Mouse (Mus musculus) macrophage (primary cell): ENCODE results near the gene Nrn1. TPM values are rescaled to one million over a fixed set of nuclear protein-coding genes. Genes with fewer than 3 reads are reported as not detected.

Experiments
- H3K27ac ChIP-seq: fragments of 350-480 bp; formaldehyde crosslinking; 2 replicates; pipeline ENCODE4 v1.9.0; 2021
- H3K36me3 ChIP-seq: fragments of 350-480 bp; formaldehyde crosslinking; 2 replicates; pipeline ENCODE4 v1.9.0; 2021; ENCODE audit errors: inconsistent target
- H3K4me3 ChIP-seq: fragments of 350-480 bp; formaldehyde crosslinking; 2 replicates; pipeline ENCODE4 v1.9.0; 2021; ENCODE audit errors: inconsistent target
- H3K79me2 ChIP-seq: fragments of 350-480 bp; formaldehyde crosslinking; 2 replicates; pipeline ENCODE4 v1.9.0; 2021; ENCODE audit errors: inconsistent target
- WGBS: methylation state at CpG from one replicate; pipeline ENCODE4 v1.1.7; 2026; ENCODE audit warnings: inconsistent platforms; ENCODE audit not compliant: missing documents; 5-methylcytosine and 5-hydroxymethylcytosine counted together
- polyA plus RNA-seq: library from polyadenylated mRNA; stranded (reverse); fragments of 250-400 nt; gene quantifications from 3 replicates; pipeline ENCODE4 v1.2.4, GENCODE M21; 2018; ENCODE audit warnings: inconsistent platforms
- total RNA-seq, 78 experiments: library from RNA; depleted of rRNA; stranded (reverse); fragments of 250-400 nt; gene quantifications; 1 replicate in 9 of 78; 2 replicates in 24 of 78; 3 replicates in 43 of 78; 4 replicates in 2 of 78; pipeline ENCODE4 v1.2.4; 2018; ENCODE audit warnings: inconsistent platforms in 56 of 78

The Nrn1 gene
- total RNA-seq (2018; cell fraction: chromatin; rRNA removed), result under 1 TPM in 1 of 26 experiments, not detected in 25; 0.41 TPM
- total RNA-seq (2018; cell fraction: cytosol; rRNA removed), result under 1 TPM in 10 of 26 experiments, not detected in 16; 0.05 to 0.34 (median 0.17) TPM
- not detected for total RNA-seq (2018; cell fraction: nucleus; rRNA removed)
- polyA plus RNA-seq, result 0.15 TPM in 1 of 3 replicates, not detected in the others

- Histone ChIP-seq H3K4me3 (no peak within 1 kb of the TSS), H3K79me2 (no peaks in the 10 kb centered on the region), H3K36me3 (no peaks in the 10 kb centered on the region), H3K27ac (no peak within 1 kb of the TSS)
- WGBS, result 4% methylated on average over 38 of the region's 50 CpGs
Measured at GRCm38 (mm10) chr13:36734731-36735571, at the start of gene Nrn1. TSS of gene Nrn1 (minus strand) at chr13:36735131.

DNA sequence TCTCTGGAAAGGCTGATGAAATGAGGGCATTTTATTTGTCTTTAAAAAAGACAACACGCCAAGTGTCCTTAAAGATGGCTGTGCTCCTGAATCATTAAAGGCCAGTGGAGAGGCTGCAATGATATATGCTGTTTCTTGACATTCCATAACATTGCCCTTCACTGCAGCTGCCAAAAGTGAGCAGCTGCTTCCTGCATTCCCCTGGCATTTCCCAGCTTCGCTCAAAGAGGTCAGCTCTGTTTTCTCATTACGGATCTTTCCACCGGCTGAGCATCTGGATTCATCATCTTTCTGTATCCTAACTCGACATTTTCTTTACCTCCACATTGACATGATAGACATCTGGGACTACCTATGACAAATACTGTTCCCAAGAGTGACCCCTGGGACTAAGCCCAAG, 44.7 kb upstream of the Nrn1 start:
- WGBS, result 89% methylated on average over 5 of the region's 5 CpGs
- Histone ChIP-seq H3K27ac (no peak overlapping the region), H3K4me3 (no peak overlapping the region)

DNA sequence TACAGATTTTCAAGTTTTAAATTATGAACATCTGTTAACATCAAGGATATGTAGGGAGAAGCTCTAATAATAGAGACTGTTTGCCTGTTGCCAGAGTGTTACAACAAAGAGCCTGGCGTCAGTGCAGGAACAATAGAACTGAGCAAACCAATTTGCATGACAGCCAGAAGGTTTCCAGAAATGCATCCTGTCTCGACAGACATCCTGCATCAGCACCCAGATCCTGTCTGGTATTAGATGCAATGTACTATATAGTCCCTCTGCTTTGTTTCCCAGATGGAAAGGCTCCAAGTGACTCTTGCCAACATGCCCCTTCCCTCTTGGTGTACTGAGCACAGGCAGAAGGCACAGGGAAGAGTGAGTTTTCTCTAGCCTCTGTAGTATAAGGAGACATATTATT, 31.9 kb upstream of the Nrn1 start:
- H3K79me2 ChIP-seq, result no peaks in the 10 kb centered on the region
- H3K36me3 ChIP-seq, result no peaks in the 10 kb centered on the region
- WGBS, result 76% methylated on average over 2 of the region's 2 CpGs

More for the DNA sequence above, 44.7 kb upstream of the Nrn1 start:
- Histone ChIP-seq H3K36me3 (no peaks in the 10 kb centered on the region), H3K79me2 (no peaks in the 10 kb centered on the region)

GRCm38 (mm10) chr13:36751861-36752260, 16.9 kb upstream of the Nrn1 start:
- Histone ChIP-seq H3K27ac (no peak overlapping the region), H3K4me3 (no peak overlapping the region), H3K36me3 (no peaks in the 10 kb centered on the region), H3K79me2 (no peaks in the 10 kb centered on the region)
- 92% methylated on average over 3 of the region's 3 CpGs for WGBS

More for the DNA sequence above, 31.9 kb upstream of the Nrn1 start:
- H3K4me3 ChIP-seq, result no peak overlapping the region
- H3K27ac ChIP-seq, result no peak overlapping the region

DNA sequence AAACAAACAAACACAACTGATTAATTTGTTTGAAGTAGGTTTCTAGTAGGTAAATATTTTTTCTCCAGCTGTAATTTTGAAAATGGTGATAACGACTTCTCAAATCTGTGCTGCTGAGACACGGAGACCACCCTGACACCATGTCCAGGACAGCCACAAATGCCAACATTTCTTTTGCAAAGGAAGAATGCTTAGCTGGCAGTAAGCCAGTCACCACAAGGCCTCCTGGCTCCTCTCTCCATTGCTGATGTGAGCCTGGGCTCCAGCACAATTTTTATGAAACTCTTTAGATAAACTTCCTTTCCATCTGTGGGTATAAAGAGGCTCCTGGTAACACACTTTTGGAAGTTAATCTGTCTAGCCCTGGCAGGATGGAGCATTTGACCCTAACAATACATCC, 15.1 kb upstream of the Nrn1 start:
- no peak overlapping the region for H3K27ac ChIP-seq
- H3K36me3 ChIP-seq, result no peaks in the 10 kb centered on the region
- H3K4me3 ChIP-seq, result no peak overlapping the region
- no peaks in the 10 kb centered on the region for H3K79me2 ChIP-seq
- 43% methylated on average over 2 of the region's 2 CpGs for WGBS

DNA sequence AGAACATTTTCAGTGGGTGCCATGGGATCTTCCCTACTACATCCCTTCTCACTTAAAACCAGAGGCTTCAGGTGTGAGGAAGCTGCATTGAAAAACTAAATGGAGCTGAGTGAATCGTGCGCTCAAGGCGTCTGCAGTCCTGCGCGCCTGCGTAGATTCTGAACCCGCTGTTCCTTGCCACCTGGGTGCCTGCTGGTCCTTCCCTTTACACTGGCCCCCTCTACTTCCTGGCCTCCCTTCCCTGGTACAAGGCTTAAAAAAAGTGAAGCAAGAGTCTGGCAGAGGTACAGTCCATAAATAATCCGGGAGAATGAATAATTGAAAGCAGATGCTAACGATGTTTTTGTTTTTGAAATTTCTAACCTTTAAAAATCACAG, 1.7 kb upstream of the Nrn1 start:
- H3K4me3 ChIP-seq, result no peak overlapping the region
- no peaks in the 10 kb centered on the region for H3K79me2 ChIP-seq
- H3K36me3 ChIP-seq, result no peaks in the 10 kb centered on the region
- H3K27ac ChIP-seq, result no peak overlapping the region
- 8% methylated on average over 9 of the region's 9 CpGs for WGBS

GRCm38 (mm10) chr13:36735901-36736618, 1.1 kb upstream of the Nrn1 start:
- H3K79me2 ChIP-seq, result no peaks in the 10 kb centered on the region
- H3K4me3 ChIP-seq, result no peak overlapping the region
- H3K27ac ChIP-seq, result no peak overlapping the region
- H3K36me3 ChIP-seq, result no peaks in the 10 kb centered on the region
- 4% methylated on average over 34 of the region's 39 CpGs for WGBS

GRCm38 (mm10) chr13:36733989-36734690, 791 bp downstream of the Nrn1 start:
- no peaks in the 10 kb centered on the region for H3K79me2 ChIP-seq
- no peaks in the 10 kb centered on the region for H3K36me3 ChIP-seq
- no peak overlapping the region for H3K27ac ChIP-seq
- no peak overlapping the region for H3K4me3 ChIP-seq
- 6% methylated on average over 26 of the region's 26 CpGs for whole genome bisulfite sequencing

GRCm38 (mm10) chr13:36733566-36733965, 1.4 kb downstream of the Nrn1 start:
- no peaks in the 10 kb centered on the region for H3K79me2 ChIP-seq
- H3K36me3 ChIP-seq, result no peaks in the 10 kb centered on the region
- no peak overlapping the region for H3K4me3 ChIP-seq
- H3K27ac ChIP-seq, result no peak overlapping the region
- whole genome bisulfite sequencing, result 15% methylated on average over 10 of the region's 10 CpGs

DNA sequence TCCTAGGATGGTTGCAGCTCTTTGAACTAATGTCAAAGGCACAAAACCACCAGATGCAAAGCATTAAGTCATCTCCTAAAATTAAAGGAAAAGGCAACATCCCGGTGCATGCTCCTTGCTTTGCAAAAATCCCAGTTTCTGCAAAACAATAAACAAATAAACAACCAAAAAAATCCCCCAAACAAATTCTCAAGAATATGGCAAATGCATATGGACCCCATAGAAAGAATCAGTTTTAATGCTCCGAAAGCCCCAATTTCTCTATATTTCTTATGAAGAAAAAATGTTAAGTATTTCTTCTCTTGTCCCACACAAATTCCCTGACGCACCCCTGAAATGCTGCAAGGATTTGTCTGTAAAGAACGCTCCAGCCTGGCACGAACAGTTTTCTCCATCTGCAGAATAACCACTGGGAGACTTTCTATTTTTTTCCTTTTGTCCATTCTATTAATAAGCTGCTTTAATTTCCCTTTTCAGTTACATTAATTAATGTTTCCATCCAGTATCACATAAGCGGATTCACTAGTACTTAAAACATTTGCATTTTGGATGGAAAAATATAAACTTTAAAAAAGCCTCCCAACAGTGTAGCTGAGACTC, 1.9 kb downstream of the Nrn1 start:
- 28% methylated on average over 6 of the region's 6 CpGs for WGBS
- no peak overlapping the region for H3K27ac ChIP-seq
- no peaks in the 10 kb centered on the region for H3K79me2 ChIP-seq
- no peak overlapping the region for H3K4me3 ChIP-seq
- no peaks in the 10 kb centered on the region for H3K36me3 ChIP-seq

DNA sequence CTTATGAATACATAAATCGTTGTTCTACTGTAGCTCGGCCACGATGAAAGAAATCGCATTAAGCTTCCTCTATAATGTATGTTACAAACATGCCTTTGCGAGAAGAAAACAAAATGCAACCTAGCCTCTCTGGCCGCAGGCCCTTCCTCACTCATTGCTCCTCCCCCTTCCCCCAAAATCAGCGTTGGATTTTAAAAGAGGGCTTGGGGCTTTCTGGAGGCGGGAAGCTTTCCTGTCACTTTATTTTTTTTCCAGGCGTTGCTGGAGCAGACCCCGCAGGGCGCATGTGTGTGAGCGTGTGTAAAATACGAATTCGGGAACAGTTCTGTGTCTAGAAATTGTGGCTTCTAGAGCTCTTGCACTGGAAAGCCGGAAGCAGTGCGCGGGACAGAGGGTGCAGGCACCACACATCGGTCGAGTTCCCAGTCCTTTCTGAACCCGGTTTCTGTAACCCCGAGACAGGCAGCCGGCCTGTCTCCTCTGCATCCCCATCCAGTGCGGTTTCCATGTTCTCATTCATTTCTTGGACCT, 2.9 kb downstream of the Nrn1 start:
- WGBS, result 3% methylated on average over 21 of the region's 23 CpGs
- no peak overlapping the region for H3K27ac ChIP-seq

DNA sequence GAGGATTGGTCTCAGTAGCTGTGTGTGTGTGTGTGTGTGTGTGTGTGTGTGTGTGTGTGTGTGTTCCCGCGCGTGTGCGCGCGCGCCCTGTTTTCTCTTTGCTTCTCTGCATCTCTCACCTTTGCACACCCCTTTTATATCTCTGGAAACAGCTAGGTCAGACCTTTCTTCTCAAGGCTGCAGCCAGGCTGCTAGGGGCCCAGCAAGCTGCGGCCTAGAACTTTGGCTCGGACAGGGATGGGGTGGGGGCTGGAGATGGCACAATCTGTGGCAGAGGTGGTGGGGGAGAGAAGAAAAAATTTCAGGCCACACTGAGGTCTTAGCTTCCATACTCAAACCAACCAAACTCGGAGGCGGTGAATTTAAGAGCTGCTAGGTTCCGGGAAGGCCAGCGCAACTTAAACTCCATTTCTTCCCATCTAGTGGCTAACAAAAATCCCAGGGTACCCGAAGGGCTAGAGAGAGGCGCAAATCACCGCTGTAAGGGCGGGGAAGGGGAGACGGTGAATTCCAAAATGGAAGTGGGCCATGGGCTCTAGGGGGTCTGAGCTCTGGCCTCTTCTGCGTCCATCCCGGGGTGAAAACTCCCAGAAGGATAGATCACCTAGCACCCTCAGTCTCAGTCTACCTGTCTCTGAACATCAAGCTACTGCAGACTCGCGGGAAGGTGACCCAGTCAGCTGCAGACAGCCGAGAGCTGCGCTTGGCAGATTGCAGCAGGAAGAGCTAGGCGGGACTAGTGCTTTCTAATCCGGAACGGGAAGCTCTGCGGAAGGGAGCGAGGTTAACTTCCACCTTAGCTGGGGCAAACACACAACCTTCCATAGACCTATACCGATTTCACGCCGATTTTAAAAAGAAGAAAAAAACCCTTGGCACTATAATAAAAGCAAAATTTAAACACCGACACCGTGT, 3.7 kb downstream of the Nrn1 start:
- Histone ChIP-seq H3K4me3 (peak overlapping the region; percentile 32), H3K79me2 (no peaks in the 10 kb centered on the region), H3K27ac (no peak overlapping the region), H3K36me3 (no peaks in the 10 kb centered on the region)
- WGBS, result 10% methylated on average over 26 of the region's 34 CpGs

More for the DNA sequence above, 2.9 kb downstream of the Nrn1 start:
- no peaks in the 10 kb centered on the region for H3K79me2 ChIP-seq
- H3K4me3 ChIP-seq, result peak overlapping the region; percentile 32
- no peaks in the 10 kb centered on the region for H3K36me3 ChIP-seq

DNA sequence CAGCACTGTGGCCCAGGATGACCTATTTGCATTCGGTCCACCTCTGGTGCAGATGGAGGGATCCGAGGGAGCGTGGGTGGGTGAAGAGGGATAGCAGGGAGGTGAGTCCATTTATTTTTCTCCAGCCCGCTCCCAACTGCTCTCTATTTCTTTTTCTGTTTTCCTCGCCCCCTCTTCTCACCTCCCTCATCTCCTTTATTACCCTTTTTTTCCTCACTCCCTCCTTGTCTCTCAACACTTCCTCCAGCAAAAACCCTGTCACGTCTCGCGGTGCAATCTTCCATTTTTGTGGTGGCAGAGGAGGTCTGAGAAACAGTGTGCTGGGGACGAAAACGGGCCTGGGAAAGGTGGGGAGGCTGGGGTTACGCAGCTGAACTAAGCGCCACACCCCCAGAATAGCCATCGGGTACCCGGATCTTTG, 4.6 kb downstream of the Nrn1 start:
- no peaks in the 10 kb centered on the region for H3K36me3 ChIP-seq
- H3K79me2 ChIP-seq, result no peaks in the 10 kb centered on the region
- H3K27ac ChIP-seq, result no peak overlapping the region
- WGBS, result 40% methylated on average over 12 of the region's 14 CpGs
- no peak overlapping the region for H3K4me3 ChIP-seq
